Mouse (Mus musculus): Measurements from ENCODE around the gene Ascc3.

Gene Ascc3

GRCm38 (mm10) chr10:50890621-50891020 is 298.2 kb downstream of the Ascc3 start:
- in situ Hi-C loops (cut with MboI; ENCODE audit: low pct_unique_long_range_greater_than_20kb in 1 of 2, low sequenced_read_pairs in 2 of 2, unreplicated experiment in 1 of 2) = no loop called here

- in situ Hi-C loops (cut with MboI; ENCODE audit: low pct_unique_long_range_greater_than_20kb in 1 of 2, low sequenced_read_pairs in 2 of 2, unreplicated experiment in 1 of 2) = no loop called here
Measured at GRCm38 (mm10) chr10:50891876-50892711, 299.6 kb downstream of the Ascc3 start.

GRCm38 (mm10) chr10:50892751-50893320 is 300.4 kb downstream of the Ascc3 start:
- in situ Hi-C loops (cut with MboI; ENCODE audit: low pct_unique_long_range_greater_than_20kb in 1 of 2, low sequenced_read_pairs in 2 of 2, unreplicated experiment in 1 of 2) = no loop called here

- in situ Hi-C loops (cut with MboI; ENCODE audit: low pct_unique_long_range_greater_than_20kb in 1 of 2, low sequenced_read_pairs in 2 of 2, unreplicated experiment in 1 of 2) = no loop called here
Measured at GRCm38 (mm10) chr10:50893546-50893945, 301.1 kb downstream of the Ascc3 start.

GRCm38 (mm10) chr10:50894170-50894991 is 301.9 kb downstream of the Ascc3 start, which contains the start of gene Sim1:
Gene Sim1 (plus strand): TSS chr10:50894754.
- in situ Hi-C loops (cut with MboI; ENCODE audit: low pct_unique_long_range_greater_than_20kb in 1 of 2, low sequenced_read_pairs in 2 of 2, unreplicated experiment in 1 of 2) = no loop called here

- in situ Hi-C loops (cut with MboI; ENCODE audit: low pct_unique_long_range_greater_than_20kb in 1 of 2, low sequenced_read_pairs in 2 of 2, unreplicated experiment in 1 of 2) = no loop called here
Measured at GRCm38 (mm10) chr10:50895091-50895790, 302.8 kb downstream of the Ascc3 start.

- in situ Hi-C loops (cut with MboI; ENCODE audit: low pct_unique_long_range_greater_than_20kb in 1 of 2, low sequenced_read_pairs in 2 of 2, unreplicated experiment in 1 of 2) = no loop called here
Measured at GRCm38 (mm10) chr10:50895881-50896766, 303.7 kb downstream of the Ascc3 start.

GRCm38 (mm10) chr10:50896767-50897390 is 304.4 kb downstream of the Ascc3 start:
- in situ Hi-C loops (cut with MboI; ENCODE audit: low pct_unique_long_range_greater_than_20kb in 1 of 2, low sequenced_read_pairs in 2 of 2, unreplicated experiment in 1 of 2) = no loop called here

GRCm38 (mm10) chr10:50897530-50898471 is 305.3 kb downstream of the Ascc3 start:
- in situ Hi-C loops (cut with MboI; ENCODE audit: low pct_unique_long_range_greater_than_20kb in 1 of 2, low sequenced_read_pairs in 2 of 2, unreplicated experiment in 1 of 2) = no loop called here

- in situ Hi-C loops (cut with MboI; ENCODE audit: low pct_unique_long_range_greater_than_20kb in 1 of 2, low sequenced_read_pairs in 2 of 2, unreplicated experiment in 1 of 2) = no loop called here
Measured at GRCm38 (mm10) chr10:50898621-50899020, 306.2 kb downstream of the Ascc3 start.

- in situ Hi-C loops (cut with MboI; ENCODE audit: low pct_unique_long_range_greater_than_20kb in 1 of 2, low sequenced_read_pairs in 2 of 2, unreplicated experiment in 1 of 2) = loop anchor here (10.0 to 25.0 kb wide), 2 partner anchors 345 to 362 kb away; no protein-coding TSS in a partner anchor
Measured at GRCm38 (mm10) chr10:50899846-50900745, 307.6 kb downstream of the Ascc3 start.

Data from mouse embryonic stem cell (cell line).